ENCODE assay signal across 9 mouse cellular contexts in the genomic region with DNA sequence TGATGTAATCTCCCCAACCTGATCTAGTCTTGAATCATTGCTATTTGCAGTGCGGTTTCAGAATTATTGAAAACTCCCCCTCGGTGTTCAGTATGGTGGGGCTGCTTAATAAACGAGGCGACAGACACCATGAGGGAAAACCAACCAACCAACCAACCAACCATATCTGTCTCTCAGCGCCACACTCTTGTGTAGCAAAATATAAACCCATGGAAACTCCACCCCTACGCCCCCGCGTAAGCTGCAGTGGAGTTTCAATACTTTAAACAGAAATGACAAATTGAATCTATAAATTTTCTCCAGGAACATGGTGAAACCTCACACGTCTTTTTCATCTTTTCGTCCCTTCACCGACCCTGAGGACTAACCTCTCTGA.
A peak's percentile ranks its signal among the peaks of the same experiment; 100 is the strongest.
DNase-seq lines count a peak whose midpoint lies in the region; ATAC-seq and TF ChIP-seq lines count a peak whose summit lies in the region.
"Had no signal": no experiment of that assay in that cellular context is flagged by ENCODE, and none has a peak within 500 bp of the region (broad histone marks: within the 10 kb centered on the region; RNA-seq: fewer than 3 reads in every experiment).

No protein-coding gene starts in this region.

- peak overlapping the region; percentile 40; the same call in 1 of the 2 replicates for H3K4me3 ChIP-seq in layer of hippocampus, adult 2 months
- H3K4me3 ChIP-seq in forebrain, embryonic 11.5 days (ENCODE audit: low read depth, low read length) = no peak overlapping the region
- H3K4me3 ChIP-seq in intestine, embryonic 14.5 days (ENCODE audit: low read depth, low read length) = 0 out of 2 replicates have a peak overlapping the region, but pooled peaks have one; percentile 0
- peak overlapping the region; percentile 26 for H3K4me3 ChIP-seq in neural tube, embryonic 13.5 days
- H3K4me3 ChIP-seq: liver, embryonic 15.5 days had no signal

- peak overlapping the region; percentile 36 for H3K27ac ChIP-seq in layer of hippocampus, adult 2 months
- H3K27ac ChIP-seq in forebrain, embryonic 11.5 days (ENCODE audit: low read depth, low read length) = peak overlapping the region; percentile 93
- no peak overlapping the region for H3K27ac ChIP-seq in intestine, embryonic 14.5 days (ENCODE audit: low read depth)
- H3K27ac ChIP-seq in neural tube, embryonic 13.5 days (replicated peaks) = peak overlapping the region; percentile 52; the same call in 1 of the 2 replicates
- H3K27ac ChIP-seq: liver, embryonic 15.5 days had no signal

- H3K4me2 ChIP-seq in forebrain, embryonic 11.5 days (ENCODE audit: low read depth, low read length, severe bottlenecking) = peak overlapping the region; percentile 38; the same call in 1 of the 2 replicates
- H3K4me2 ChIP-seq in intestine, embryonic 14.5 days (ENCODE audit: low read length) = peak overlapping the region; percentile 40
- H3K4me2 ChIP-seq in neural tube, embryonic 13.5 days = peak overlapping the region; percentile 50
- H3K4me2 ChIP-seq: liver, embryonic 15.5 days had no signal

- no peak for TF ChIP-seq CTCF in layer of hippocampus, adult 2 months (conservative IDR thresholded peaks at IDR 0.05)

- WGBS in forebrain, embryonic 11.5 days = 60% methylated on average over 11 of the region's 11 CpGs
- WGBS in intestine, embryonic 14.5 days = 57% methylated on average over 11 of the region's 11 CpGs
- WGBS in neural tube, embryonic 13.5 days = 52% methylated on average over 11 of the region's 11 CpGs

- peaks cover 16% of the 10 kb centered on the region for H3K4me1 ChIP-seq in forebrain, embryonic 11.5 days (replicated peaks; ENCODE audit: control insufficient read depth, insufficient read depth, low read length)
- H3K4me1 ChIP-seq in intestine, embryonic 14.5 days (replicated peaks; ENCODE audit: control insufficient read depth, insufficient read depth, low read length) = no peaks in the 10 kb centered on the region
- H3K4me1 ChIP-seq in neural tube, embryonic 13.5 days (replicated peaks) = peaks cover 26% of the 10 kb centered on the region
- H3K4me1 ChIP-seq: liver, embryonic 15.5 days had no signal

- 0 out of 2 replicates have a peak overlapping the region, but pooled peaks have one; percentile 16 for H3K9ac ChIP-seq in forebrain, embryonic 11.5 days (ENCODE audit: low read length)
- no peak overlapping the region for H3K9ac ChIP-seq in intestine, embryonic 14.5 days (ENCODE audit: low read length)
- peak overlapping the region; percentile 38; the same call in 1 of the 2 replicates for H3K9ac ChIP-seq in neural tube, embryonic 13.5 days
- H3K9ac ChIP-seq: liver, embryonic 15.5 days had no signal

- no peak for DNase-seq in layer of hippocampus, adult 2 months (ENCODE audit: low spot score in 2 of 2)
- DNase-seq in layer of hippocampus, adult 8-10 months (ENCODE audit: low spot score in 2 of 2) = no peak
- no peak for DNase-seq in forebrain, embryonic 11.5 days (ENCODE audit: low spot score)
- DNase-seq in intestine, embryonic 14.5 days (ENCODE audit: low spot score) = no peak
- no peak for DNase-seq in layer of hippocampus, postnatal 10 days (ENCODE audit: low spot score in 2 of 2)
- no peak for DNase-seq in urinary bladder, postnatal 10 days (ENCODE audit: low spot score)
- no peak for DNase-seq in thymus, postnatal 36 days

- H3K27me3 ChIP-seq in forebrain, embryonic 11.5 days (ENCODE audit: control insufficient read depth, insufficient read depth, low read length) = peaks cover 35% of the 10 kb centered on the region
- H3K27me3 ChIP-seq in intestine, embryonic 14.5 days (replicated peaks; ENCODE audit: control insufficient read depth, insufficient read depth, low read length) = no peaks in the 10 kb centered on the region
- peaks cover 5% of the 10 kb centered on the region; the same call in 1 of the 2 replicates for H3K27me3 ChIP-seq in neural tube, embryonic 13.5 days

- H3K9me3 ChIP-seq in forebrain, embryonic 11.5 days (ENCODE audit: control insufficient read depth, low read length) = no peaks in the 10 kb centered on the region
- H3K9me3 ChIP-seq in intestine, embryonic 14.5 days (ENCODE audit: control insufficient read depth, low read length) = no peaks in the 10 kb centered on the region
- no peaks in the 10 kb centered on the region for H3K9me3 ChIP-seq in neural tube, embryonic 13.5 days
- H3K9me3 ChIP-seq: liver, embryonic 15.5 days had no signal

- ATAC-seq in forebrain, embryonic 11.5 days (replicated peaks; ENCODE audit: low FRiP score) = no peak
- ATAC-seq in intestine, embryonic 14.5 days (replicated peaks; ENCODE audit: low FRiP score, low TSS enrichment, low read depth) = no peak
- ATAC-seq in neural tube, embryonic 13.5 days (ENCODE audit: low read depth) = no peak

- no peaks in the 10 kb centered on the region for H3K36me3 ChIP-seq in forebrain, embryonic 11.5 days (ENCODE audit: control insufficient read depth, insufficient read depth, low read length)
- H3K36me3 ChIP-seq in intestine, embryonic 14.5 days (ENCODE audit: control insufficient read depth, insufficient read depth, low read length) = no peaks in the 10 kb centered on the region
- no peaks in the 10 kb centered on the region for H3K36me3 ChIP-seq in neural tube, embryonic 13.5 days
- H3K36me3 ChIP-seq: liver, embryonic 15.5 days had no signal
